Comparison of ENCODE assay signal across 9 mouse cellular contexts in the genomic region with DNA sequence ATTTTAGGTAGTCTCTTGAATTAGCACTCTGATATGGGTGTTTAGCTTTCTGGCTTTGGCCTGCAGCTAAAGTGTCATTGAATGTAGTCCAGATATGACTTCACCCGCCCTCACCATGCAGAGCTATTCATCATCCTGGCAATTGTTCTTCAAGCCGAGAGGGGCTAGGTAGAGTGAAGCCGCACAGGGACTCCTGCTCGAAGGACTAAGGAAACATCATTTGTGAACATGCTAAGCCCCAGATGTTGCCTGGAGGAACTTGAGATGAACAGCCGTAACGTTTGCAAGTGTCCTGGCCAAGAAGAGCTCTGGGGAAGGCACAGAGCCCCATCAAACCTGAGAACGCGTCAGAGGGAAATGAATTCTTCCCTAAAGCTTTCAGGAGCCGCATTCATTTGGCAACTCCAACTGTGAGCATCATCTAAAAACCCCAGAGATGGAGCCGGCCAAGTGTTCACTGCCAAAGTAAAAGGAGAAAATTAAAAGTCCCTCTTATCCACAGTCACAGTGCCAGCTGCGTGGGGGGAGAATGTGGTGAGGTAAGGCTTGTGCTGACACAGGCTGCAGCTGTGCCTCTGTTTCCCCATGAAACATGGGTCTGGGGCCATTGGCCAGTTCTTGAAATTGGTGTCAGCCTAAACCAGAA. TPM values are rescaled to one million over a fixed set of nuclear protein-coding genes. Genes with fewer than 3 reads are reported as not detected.
A peak's percentile ranks its signal among the peaks of the same experiment; 100 is the strongest.
DNase-seq lines count a peak whose midpoint lies in the region; ATAC-seq lines count a peak whose summit lies in the region.
"Had no signal": no experiment of that assay in that cellular context is flagged by ENCODE, and none has a peak within 500 bp of the region (broad histone marks: within the 10 kb centered on the region; RNA-seq: fewer than 3 reads in every experiment).

No protein-coding gene starts in this region.

- no peak for DNase-seq in forebrain, embryonic 10.5 days (ENCODE audit: extremely low spot score, low spot score)
- no peak for DNase-seq in midbrain, embryonic 14.5 days
- peak; percentile 25 to 79 for DNase-seq in left cerebral cortex, postnatal 25 days (ENCODE audit: low spot score in 2 of 2)
- peak; percentile 69 for DNase-seq in telencephalon, adult 2 months (ENCODE audit: low read depth, low spot score)
- DNase-seq in kidney, adult 18-20 months, result no peak
- no peak for DNase-seq in lung, postnatal 25 days (ENCODE audit: low spot score)

- no peaks in the 10 kb centered on the region for H3K36me3 ChIP-seq in forebrain, embryonic 10.5 days (replicated peaks)
- no peaks in the 10 kb centered on the region for H3K36me3 ChIP-seq in forebrain, embryonic 16.5 days (ENCODE audit: control insufficient read depth, insufficient read depth)
- H3K36me3 ChIP-seq in midbrain, embryonic 14.5 days (ENCODE audit: control insufficient read depth, insufficient read depth, low read length), result no peaks in the 10 kb centered on the region
- H3K36me3 ChIP-seq in midbrain, embryonic 16.5 days (ENCODE audit: control insufficient read depth, insufficient read depth, low read length), result no peaks in the 10 kb centered on the region

- H3K4me2 ChIP-seq in forebrain, embryonic 16.5 days (ENCODE audit: low read length), result no peak overlapping the region
- H3K4me2 ChIP-seq in midbrain, embryonic 14.5 days (ENCODE audit: low read length), result no peak overlapping the region
- no peak overlapping the region for H3K4me2 ChIP-seq in midbrain, embryonic 16.5 days (ENCODE audit: low read length)

- no peaks in the 10 kb centered on the region; the same call in 1 of the 2 replicates for H3K9me3 ChIP-seq in forebrain, embryonic 10.5 days
- no peaks in the 10 kb centered on the region for H3K9me3 ChIP-seq in forebrain, embryonic 16.5 days (ENCODE audit: control insufficient read depth, low read length)
- H3K9me3 ChIP-seq in midbrain, embryonic 14.5 days (ENCODE audit: control insufficient read depth, low read length), result no peaks in the 10 kb centered on the region
- no peaks in the 10 kb centered on the region for H3K9me3 ChIP-seq in midbrain, embryonic 16.5 days (replicated peaks; ENCODE audit: control insufficient read depth, low read length, poor library complexity, severe bottlenecking)

- H3K4me3 ChIP-seq in forebrain, embryonic 10.5 days, result no peak overlapping the region
- H3K4me3 ChIP-seq in forebrain, embryonic 16.5 days (replicated peaks; ENCODE audit: low read length), result no peak overlapping the region
- no peak overlapping the region for H3K4me3 ChIP-seq in midbrain, embryonic 14.5 days (replicated peaks; ENCODE audit: low read depth, low read length)
- H3K4me3 ChIP-seq in midbrain, embryonic 16.5 days (ENCODE audit: low read depth, low read length), result no peak overlapping the region

- ATAC-seq in forebrain, embryonic 16.5 days, result no peak
- ATAC-seq in midbrain, embryonic 14.5 days (ENCODE audit: low FRiP score, low TSS enrichment), result no peak
- ATAC-seq in midbrain, embryonic 16.5 days, result no peak

- H3K27ac ChIP-seq in forebrain, embryonic 10.5 days, result peak overlapping the region; percentile 74
- no peak overlapping the region for H3K27ac ChIP-seq in forebrain, embryonic 16.5 days (ENCODE audit: low read length)
- H3K27ac ChIP-seq in midbrain, embryonic 14.5 days (replicated peaks; ENCODE audit: low read depth, low read length), result 0 out of 2 replicates have a peak overlapping the region, but pooled peaks have one; percentile 15
- H3K27ac ChIP-seq in midbrain, embryonic 16.5 days (ENCODE audit: low read length), result no peak overlapping the region

- no peak overlapping the region for H3K9ac ChIP-seq in forebrain, embryonic 16.5 days (replicated peaks; ENCODE audit: low read depth, low read length)
- no peak overlapping the region for H3K9ac ChIP-seq in midbrain, embryonic 14.5 days (replicated peaks; ENCODE audit: low read length)
- H3K9ac ChIP-seq in midbrain, embryonic 16.5 days (ENCODE audit: low read depth, low read length), result no peak overlapping the region

- 83% methylated on average over 11 of the region's 11 CpGs for WGBS in forebrain, embryonic 10.5 days
- WGBS in forebrain, embryonic 16.5 days, result 49% methylated on average over 11 of the region's 11 CpGs
- WGBS in midbrain, embryonic 14.5 days, result 71% methylated on average over 11 of the region's 11 CpGs
- 56% methylated on average over 11 of the region's 11 CpGs for WGBS in midbrain, embryonic 16.5 days

- H3K27me3 ChIP-seq in forebrain, embryonic 10.5 days (ENCODE audit: poor library complexity, severe bottlenecking), result no peaks in the 10 kb centered on the region
- no peaks in the 10 kb centered on the region for H3K27me3 ChIP-seq in forebrain, embryonic 16.5 days (replicated peaks; ENCODE audit: control insufficient read depth, insufficient read depth, low read length)
- no peaks in the 10 kb centered on the region for H3K27me3 ChIP-seq in midbrain, embryonic 14.5 days (ENCODE audit: control insufficient read depth, insufficient read depth, low read length)
- no peaks in the 10 kb centered on the region for H3K27me3 ChIP-seq in midbrain, embryonic 16.5 days (ENCODE audit: control insufficient read depth, insufficient read depth, low read depth, low read length)

- H3K4me1 ChIP-seq in forebrain, embryonic 10.5 days, result peaks cover 55% of the 10 kb centered on the region
- H3K4me1 ChIP-seq in forebrain, embryonic 16.5 days (replicated peaks; ENCODE audit: control insufficient read depth, insufficient read depth, low read length), result peaks cover 32% of the 10 kb centered on the region
- peaks cover 14% of the 10 kb centered on the region for H3K4me1 ChIP-seq in midbrain, embryonic 14.5 days (ENCODE audit: control insufficient read depth, insufficient read depth, low read length)
- H3K4me1 ChIP-seq in midbrain, embryonic 16.5 days (ENCODE audit: control insufficient read depth, insufficient read depth, low read length), result peaks cover 25% of the 10 kb centered on the region

- intact Hi-C loops in left cerebral cortex, postnatal 25 days (cut with DNase I), result no loop called here

RNA-seq across cellular contexts. Expression of gene Cpa1, which starts 10.8 kb away (rescaled TPM):
- 0.21 TPM in 1 of 2 replicates, not detected in the other for polyA plus RNA-seq in forebrain, embryonic 10.5 days (2016; fragmentation: Nextera tagmentation; extraction: Ambion mirVana)
- 0.56 and 0.66 TPM in 2 replicates for polyA plus RNA-seq in forebrain, embryonic 16.5 days (2015; fragmentation: Nextera tagmentation; extraction: Ambion mirVana)
- polyA plus RNA-seq in midbrain, embryonic 14.5 days (2014; fragmentation: Nextera tagmentation; extraction: Ambion mirVana), result 0.50 and 0.61 TPM in 2 replicates
- polyA plus RNA-seq in midbrain, embryonic 16.5 days (2015; fragmentation: Nextera tagmentation; extraction: Ambion mirVana), result 0.90 and 0.91 TPM in 2 replicates
- not detected for total RNA-seq in left cerebral cortex, postnatal 25 days (2021)

RNA-seq across cellular contexts. Expression of gene Cpa5, which starts 39.0 kb away (rescaled TPM):
- 0.51 and 0.84 TPM in 2 replicates for polyA plus RNA-seq in forebrain, embryonic 10.5 days (2016; fragmentation: Nextera tagmentation; extraction: Ambion mirVana)
- polyA plus RNA-seq in forebrain, embryonic 16.5 days (2015; fragmentation: Nextera tagmentation; extraction: Ambion mirVana), result not detected in 2 replicates
- 0.18 TPM in 1 of 2 replicates, not detected in the other for polyA plus RNA-seq in midbrain, embryonic 14.5 days (2014; fragmentation: Nextera tagmentation; extraction: Ambion mirVana)
- polyA plus RNA-seq in midbrain, embryonic 16.5 days (2015; fragmentation: Nextera tagmentation; extraction: Ambion mirVana), result not detected in 2 replicates
- total RNA-seq in left cerebral cortex, postnatal 25 days (2021), result not detected
- polyA plus RNA-seq: liver, embryonic 16.5 days had no signal

RNA-seq across cellular contexts. Expression of gene Cep41, which starts 43.8 kb away (rescaled TPM):
- polyA plus RNA-seq in forebrain, embryonic 10.5 days (2016; fragmentation: Nextera tagmentation; extraction: Ambion mirVana), result 15.9 and 22.1 TPM in 2 replicates
- 15.2 and 15.3 TPM in 2 replicates for polyA plus RNA-seq in forebrain, embryonic 16.5 days (2015; fragmentation: Nextera tagmentation; extraction: Ambion mirVana)
- polyA plus RNA-seq in midbrain, embryonic 14.5 days (2014; fragmentation: Nextera tagmentation; extraction: Ambion mirVana), result 13.3 and 14.2 TPM in 2 replicates
- 13.2 and 17.1 TPM in 2 replicates for polyA plus RNA-seq in midbrain, embryonic 16.5 days (2015; fragmentation: Nextera tagmentation; extraction: Ambion mirVana)
- 1 to 10 TPM; 7.5 to 8.1 TPM for total RNA-seq in left cerebral cortex, postnatal 25 days (2021)

Comparison
In these comparisons a context has a peak if more than half of its experiments do, and no peak if none do; other contexts are left out.
1. H3K27ac ChIP-seq: peak in forebrain, embryonic 10.5 days (single experiment) and midbrain, embryonic 14.5 days (single experiment); none in forebrain, embryonic 16.5 days (single experiment) and midbrain, embryonic 16.5 days (single experiment).
2. DNase-seq: peak in left cerebral cortex, postnatal 25 days (2 of 2) and telencephalon, adult 2 months (single experiment); none in forebrain, embryonic 10.5 days (single experiment), midbrain, embryonic 14.5 days (single experiment), kidney, adult 18-20 months (single experiment) and lung, postnatal 25 days (single experiment).